Mouse (Mus musculus): ENCODE data around the gene Shkbp1. TPM values are rescaled to one million over a fixed set of nuclear protein-coding genes. Genes with fewer than 3 reads are reported as not detected.

The Shkbp1 gene
- total and polyA plus RNA-seq, 2 experiments from 2014 or later = 24.1 to 42.7 TPM

- Histone ChIP-seq H3K36me3 (ENCODE audit: insufficient read depth, low read length) (peaks cover 8% of the 10 kb centered on the region; the same call in 1 of the 2 replicates), H3K4me3 (ENCODE audit: low read depth, low read length) (peak overlapping the region; percentile 46), H3K27ac (ENCODE audit: low read depth, low read length) (no peak overlapping the region), H3K4me1 (ENCODE audit: insufficient read depth, low read length) (no peaks in the 10 kb centered on the region; the same call in 1 of the 2 replicates), H3K9me3 (ENCODE audit: low read length) (no peaks in the 10 kb centered on the region), H3K27me3 (ENCODE audit: insufficient read depth, low read length) (peaks cover 38% of the 10 kb centered on the region), H3K9ac (replicated peaks; ENCODE audit: low read length, poor library complexity, severe bottlenecking) (peak overlapping the region; percentile 63), H3K4me2 (ENCODE audit: low read depth, low read length, poor library complexity, severe bottlenecking) (peak overlapping the region; percentile 76)
- DNase-seq (ENCODE audit: low spot score) (peak; percentile 100), ATAC-seq (ENCODE audit: low FRiP score) (peak; percentile 95)
- WGBS = 0% methylated on average over 45 of the region's 52 CpGs
- TF ChIP-seq CTCF (IDR thresholded peaks at IDR 0.05) = no peak
Measured at GRCm38 (mm10) chr7:27361283-27361946, 5.6 kb upstream of the Shkbp1 start.

- peak overlapping the region; percentile 76 for H3K4me2 ChIP-seq (ENCODE audit: low read depth, low read length, poor library complexity, severe bottlenecking)
- WGBS = 56% methylated on average over 6 of the region's 6 CpGs
- H3K9me3 ChIP-seq (ENCODE audit: low read length) = no peaks in the 10 kb centered on the region
- ATAC-seq (ENCODE audit: low FRiP score) (no peak), DNase-seq (ENCODE audit: low spot score) (no peak)
- H3K36me3 ChIP-seq (ENCODE audit: insufficient read depth, low read length) = peaks cover 5% of the 10 kb centered on the region; the same call in 1 of the 2 replicates
- no peak for TF ChIP-seq CTCF (IDR thresholded peaks at IDR 0.05)
- H3K9ac ChIP-seq (replicated peaks; ENCODE audit: low read length, poor library complexity, severe bottlenecking) = no peak overlapping the region
- H3K27me3 ChIP-seq (ENCODE audit: insufficient read depth, low read length) = peaks cover 32% of the 10 kb centered on the region
- H3K4me1 ChIP-seq (ENCODE audit: insufficient read depth, low read length) = no peaks in the 10 kb centered on the region; the same call in 1 of the 2 replicates
- peak overlapping the region; percentile 46; the same call in 1 of the 2 replicates for H3K4me3 ChIP-seq (ENCODE audit: low read depth, low read length)
- no peak overlapping the region for H3K27ac ChIP-seq (ENCODE audit: low read depth, low read length)
Measured at GRCm38 (mm10) chr7:27360749-27361148, 4.9 kb upstream of the Shkbp1 start.

GRCm38 (mm10) chr7:27359706-27360358 lies 4.0 kb upstream of the Shkbp1 start:
- H3K27me3 ChIP-seq (ENCODE audit: insufficient read depth, low read length) = peaks cover 22% of the 10 kb centered on the region
- WGBS = 88% methylated on average over 9 of the region's 9 CpGs
- H3K9ac ChIP-seq (replicated peaks; ENCODE audit: low read length, poor library complexity, severe bottlenecking) = no peak overlapping the region
- H3K36me3 ChIP-seq (ENCODE audit: insufficient read depth, low read length) = peaks cover 5% of the 10 kb centered on the region; the same call in 1 of the 2 replicates
- DNase-seq (ENCODE audit: low spot score) (no peak), ATAC-seq (ENCODE audit: low FRiP score) (no peak)
- H3K4me2 ChIP-seq (ENCODE audit: low read depth, low read length, poor library complexity, severe bottlenecking) = no peak overlapping the region
- H3K9me3 ChIP-seq (ENCODE audit: low read length) = no peaks in the 10 kb centered on the region
- no peak overlapping the region for H3K27ac ChIP-seq (ENCODE audit: low read depth, low read length)
- H3K4me1 ChIP-seq (ENCODE audit: insufficient read depth, low read length) = no peaks in the 10 kb centered on the region; the same call in 1 of the 2 replicates
- no peak for TF ChIP-seq CTCF (IDR thresholded peaks at IDR 0.05)
- no peak overlapping the region for H3K4me3 ChIP-seq (ENCODE audit: low read depth, low read length)

GRCm38 (mm10) chr7:27359162-27359561 lies 3.3 kb upstream of the Shkbp1 start:
- H3K4me1 ChIP-seq (ENCODE audit: insufficient read depth, low read length) = peaks cover 4% of the 10 kb centered on the region; the same call in 1 of the 2 replicates
- H3K9me3 ChIP-seq (ENCODE audit: low read length) = no peaks in the 10 kb centered on the region
- WGBS = 74% methylated on average over 2 of the region's 2 CpGs
- DNase-seq (ENCODE audit: low spot score) = no peak
- no peak overlapping the region for H3K4me2 ChIP-seq (ENCODE audit: low read depth, low read length, poor library complexity, severe bottlenecking)
- ATAC-seq (ENCODE audit: low FRiP score) = no peak
- H3K36me3 ChIP-seq (ENCODE audit: insufficient read depth, low read length) = peaks cover 3% of the 10 kb centered on the region; the same call in 1 of the 2 replicates
- no peak overlapping the region for H3K4me3 ChIP-seq (ENCODE audit: low read depth, low read length)
- peaks cover 16% of the 10 kb centered on the region for H3K27me3 ChIP-seq (ENCODE audit: insufficient read depth, low read length)
- H3K27ac ChIP-seq (ENCODE audit: low read depth, low read length) = no peak overlapping the region
- no peak overlapping the region for H3K9ac ChIP-seq (replicated peaks; ENCODE audit: low read length, poor library complexity, severe bottlenecking)
- 0 out of 2 replicates have a peak, but pooled peaks have one; percentile 19 for TF ChIP-seq CTCF (IDR thresholded peaks at IDR 0.05)

GRCm38 (mm10) chr7:27357595-27357978 lies 1.8 kb upstream of the Shkbp1 start:
- TF ChIP-seq CTCF (IDR thresholded peaks at IDR 0.05) = no peak
- Histone ChIP-seq H3K36me3 (ENCODE audit: insufficient read depth, low read length) (peaks cover 3% of the 10 kb centered on the region; the same call in 1 of the 2 replicates), H3K4me3 (ENCODE audit: low read depth, low read length) (no peak overlapping the region), H3K9me3 (ENCODE audit: low read length) (no peaks in the 10 kb centered on the region), H3K9ac (replicated peaks; ENCODE audit: low read length, poor library complexity, severe bottlenecking) (no peak overlapping the region), H3K27ac (ENCODE audit: low read depth, low read length) (no peak overlapping the region), H3K4me1 (ENCODE audit: insufficient read depth, low read length) (peaks cover 4% of the 10 kb centered on the region; the same call in 1 of the 2 replicates), H3K4me2 (ENCODE audit: low read depth, low read length, poor library complexity, severe bottlenecking) (no peak overlapping the region), H3K27me3 (ENCODE audit: insufficient read depth, low read length) (peaks cover 8% of the 10 kb centered on the region; the same call in 1 of the 2 replicates)
- WGBS = 25% methylated on average over 3 of the region's 3 CpGs
- ATAC-seq (ENCODE audit: low FRiP score) (no peak), DNase-seq (ENCODE audit: low spot score) (no peak)
